Mouse (Mus musculus) intestine, postnatal 0 days (tissue): Measurements from ENCODE around the gene Pls1. TPM values are rescaled to one million over a fixed set of nuclear protein-coding genes. Genes with fewer than 3 reads are reported as not detected.

Experiments used
- ATAC-seq: fragments of 200-750 bp; cut with Nextera tagmentation; 2 replicates; pipeline ENCODE4 v1.8.0; 2017; ENCODE audit warnings: mild to moderate bottlenecking, moderate TSS enrichment, moderate library complexity
- H3K27ac ChIP-seq: fragments of 300-500 bp; sonication (generic); 2 replicates; pipeline ENCODE4 v1.5.1; 2014; ENCODE audit warnings: mild to moderate bottlenecking, low read depth, low read length, moderate library complexity
- H3K27me3 ChIP-seq: fragments of 300-500 bp; sonication (generic); replicated peaks from 2 replicates; pipeline ENCODE4 v1.6.1; 2014; ENCODE audit warnings: low read length, mixed read lengths; ENCODE audit not compliant: control insufficient read depth, insufficient read depth
- H3K36me3 ChIP-seq: fragments of 300-500 bp; sonication (generic); 2 replicates; pipeline ENCODE4 v1.6.1; 2014; ENCODE audit warnings: mild to moderate bottlenecking, moderate library complexity; ENCODE audit not compliant: control insufficient read depth, insufficient read depth
- H3K4me1 ChIP-seq: fragments of 300-500 bp; sonication (generic); replicated peaks from 2 replicates; pipeline ENCODE4 v1.6.1; 2014; ENCODE audit warnings: antibody characterized with exemption, low read length, mixed read lengths; ENCODE audit not compliant: control insufficient read depth, insufficient read depth
- H3K4me2 ChIP-seq: fragments of 300-500 bp; sonication (generic); replicated peaks from 2 replicates; pipeline ENCODE4 v1.6.1; 2014; ENCODE audit warnings: low read depth, mild to moderate bottlenecking, moderate library complexity
- H3K4me3 ChIP-seq: fragments of 300-500 bp; sonication (generic); 2 replicates; pipeline ENCODE4 v1.5.1; 2014; ENCODE audit warnings: low read depth, low read length
- H3K9ac ChIP-seq: fragments of 300-500 bp; sonication (generic); 2 replicates; pipeline ENCODE4 v1.6.1; 2014; ENCODE audit warnings: mild to moderate bottlenecking, low read depth, low read length
- H3K9me3 ChIP-seq: fragments of 300-500 bp; sonication (generic); 2 replicates; pipeline ENCODE4 v1.6.1; 2016; ENCODE audit warnings: mixed run types; ENCODE audit not compliant: control insufficient read depth
- CTCF ChIP-seq: sonication (generic); IDR thresholded peaks from 2 replicates; pipeline ENCODE4 v1.5.1; 2016; ENCODE audit warnings: low read depth, mild to moderate bottlenecking, control low read depth, antibody characterized with exemption, moderate library complexity
- WGBS: fragments of 180-500 bp; shearing (Covaris S2); extraction: QIAGEN DNeasy Blood & Tissue Kit; methylation state at CpG from one replicate; pipeline ENCODE4 v1.1.7; 2014; 5-methylcytosine and 5-hydroxymethylcytosine counted together
- polyA plus RNA-seq: library from polyadenylated mRNA; unstranded; fragments of >200 nt; fragmentation: Nextera tagmentation; extraction: Ambion mirVana; gene quantifications from 2 replicates; pipeline ENCODE4 v1.2.1, GENCODE M21; 2015

Gene Pls1
- polyA plus RNA-seq, 1 experiment from 2014 or later: 512 TPM

GRCm38 (mm10) chr9:95747298-95747697 is 97.8 kb downstream of the Pls1 start:
- no peak for TF ChIP-seq CTCF
- no peak overlapping the region for H3K4me3 ChIP-seq
- H3K4me1 ChIP-seq: no peaks in the 10 kb centered on the region
- no peak overlapping the region for H3K27ac ChIP-seq
- H3K9ac ChIP-seq: no peak overlapping the region
- H3K4me2 ChIP-seq: no peak overlapping the region
- H3K27me3 ChIP-seq: peaks cover 10% of the 10 kb centered on the region; the same call in 1 of the 2 replicates
- no peaks in the 10 kb centered on the region for H3K36me3 ChIP-seq
- no peak for ATAC-seq
- no peaks in the 10 kb centered on the region for H3K9me3 ChIP-seq
- WGBS: 80% methylated on average over 5 of the region's 5 CpGs

- Histone ChIP-seq H3K4me1 (no peaks in the 10 kb centered on the region), H3K9me3 (no peaks in the 10 kb centered on the region), H3K4me3 (no peak overlapping the region), H3K27ac (no peak overlapping the region), H3K36me3 (no peaks in the 10 kb centered on the region), H3K27me3 (peaks cover 10% of the 10 kb centered on the region; the same call in 1 of the 2 replicates), H3K9ac (no peak overlapping the region), H3K4me2 (no peak overlapping the region)
- no peak for ATAC-seq
- TF ChIP-seq CTCF: no peak
- 42% methylated on average over 7 of the region's 7 CpGs for WGBS
Measured at GRCm38 (mm10) chr9:95744845-95745613, 100.1 kb downstream of the Pls1 start.

- Histone ChIP-seq H3K4me1 (no peaks in the 10 kb centered on the region), H3K4me2 (no peak overlapping the region), H3K9ac (no peak overlapping the region), H3K9me3 (no peaks in the 10 kb centered on the region), H3K27me3 (no peaks in the 10 kb centered on the region), H3K4me3 (no peak overlapping the region), H3K36me3 (no peaks in the 10 kb centered on the region; the same call in 1 of the 2 replicates), H3K27ac (no peak overlapping the region)
- peak; percentile 44 for TF ChIP-seq CTCF
- ATAC-seq: no peak
Measured at GRCm38 (mm10) chr9:95736238-95736637, 108.9 kb downstream of the Pls1 start.

- H3K4me2 ChIP-seq: no peak overlapping the region
- no peaks in the 10 kb centered on the region for H3K36me3 ChIP-seq
- no peak overlapping the region for H3K9ac ChIP-seq
- no peaks in the 10 kb centered on the region for H3K4me1 ChIP-seq
- 50% methylated on average over 8 of the region's 8 CpGs for WGBS
- no peaks in the 10 kb centered on the region for H3K27me3 ChIP-seq
- no peak overlapping the region for H3K4me3 ChIP-seq
- no peak overlapping the region for H3K27ac ChIP-seq
- ATAC-seq: no peak
- TF ChIP-seq CTCF: no peak
- no peaks in the 10 kb centered on the region for H3K9me3 ChIP-seq
Measured at GRCm38 (mm10) chr9:95712574-95712973, 132.5 kb downstream of the Pls1 start.

- Histone ChIP-seq H3K27ac (no peak overlapping the region), H3K4me3 (no peak overlapping the region), H3K36me3 (no peaks in the 10 kb centered on the region), H3K27me3 (no peaks in the 10 kb centered on the region), H3K9ac (no peak overlapping the region), H3K4me1 (no peaks in the 10 kb centered on the region), H3K9me3 (no peaks in the 10 kb centered on the region), H3K4me2 (no peak overlapping the region)
- no peak for ATAC-seq
- TF ChIP-seq CTCF: peak; percentile 45
Measured at GRCm38 (mm10) chr9:95708943-95709342, 136.2 kb downstream of the Pls1 start.

- 85% methylated on average over 5 of the region's 5 CpGs for WGBS
- no peak overlapping the region for H3K9ac ChIP-seq
- no peaks in the 10 kb centered on the region for H3K4me1 ChIP-seq
- no peak for ATAC-seq
- H3K27me3 ChIP-seq: no peaks in the 10 kb centered on the region
- H3K27ac ChIP-seq: no peak overlapping the region
- TF ChIP-seq CTCF: no peak
- H3K4me2 ChIP-seq: no peak overlapping the region
- H3K9me3 ChIP-seq: no peaks in the 10 kb centered on the region
- H3K36me3 ChIP-seq: no peaks in the 10 kb centered on the region
- H3K4me3 ChIP-seq: no peak overlapping the region
Measured at GRCm38 (mm10) chr9:95705371-95705770, 139.7 kb downstream of the Pls1 start.
